Mouse (Mus musculus): Measurements from ENCODE around the gene Wwox.

- TF ChIP-seq EP300 (IDR thresholded peaks at IDR 0.05) (no peak), CTCF (IDR thresholded peaks at IDR 0.05) (no peak)
Observed at GRCm38 (mm10) chr8:114503196-114503595, 63.7 kb downstream of the Wwox start.

Data from lung, postnatal 0 days (tissue).